Mouse (Mus musculus): ENCODE measurements at regions not wholly inside any gene's neighbourhood (a gene's known extent, or its start where the extent isn't known, plus 50 kb on each side); places are given as distances from the start of the nearest gene placed in this dataset.
A peak's percentile ranks its signal among the peaks of the same experiment; 100 is the strongest.

GRCm38 (mm10) chr7:138451321-138451720 is 53.8 kb upstream of the Tcerg1l start:
- H3K9me3 ChIP-seq (ENCODE audit: control insufficient read depth, low read depth, low read length), result no peaks in the 10 kb centered on the region
- H3K4me2 ChIP-seq (replicated peaks; ENCODE audit: low read depth, low read length), result no peak overlapping the region
- H3K27ac ChIP-seq (ENCODE audit: low read length), result no peak overlapping the region
- ATAC-seq (ENCODE audit: insufficient number of reproducible peaks, insufficient read depth, low FRiP score, low read depth), result peak; percentile 53; the same call in 1 of the 2 replicates
- H3K9ac ChIP-seq (replicated peaks; ENCODE audit: low read depth, low read length), result no peak overlapping the region
- no peaks in the 10 kb centered on the region for H3K36me3 ChIP-seq (ENCODE audit: control insufficient read depth, insufficient read depth, low read length)
- no peaks in the 10 kb centered on the region for H3K4me1 ChIP-seq (ENCODE audit: control insufficient read depth, insufficient read depth, low read length)
- H3K4me3 ChIP-seq (ENCODE audit: low read depth, low read length), result no peak overlapping the region
- no peaks in the 10 kb centered on the region for H3K27me3 ChIP-seq (ENCODE audit: control insufficient read depth, insufficient read depth, low read length)

- no peaks in the 10 kb centered on the region for H3K4me1 ChIP-seq (ENCODE audit: control insufficient read depth, insufficient read depth, low read length)
- H3K27me3 ChIP-seq (ENCODE audit: control insufficient read depth, insufficient read depth, low read length), result no peaks in the 10 kb centered on the region
- no peak overlapping the region for H3K4me3 ChIP-seq (ENCODE audit: low read depth, low read length)
- no peak for ATAC-seq (ENCODE audit: insufficient number of reproducible peaks, insufficient read depth, low FRiP score, low read depth)
- H3K4me2 ChIP-seq (replicated peaks; ENCODE audit: low read depth, low read length), result no peak overlapping the region
- no peaks in the 10 kb centered on the region for H3K36me3 ChIP-seq (ENCODE audit: control insufficient read depth, insufficient read depth, low read length)
- H3K9me3 ChIP-seq (ENCODE audit: control insufficient read depth, low read depth, low read length), result no peaks in the 10 kb centered on the region
- H3K27ac ChIP-seq (ENCODE audit: low read length), result no peak overlapping the region
- no peak overlapping the region for H3K9ac ChIP-seq (replicated peaks; ENCODE audit: low read depth, low read length)
- 91% methylated on average over 7 of the region's 7 CpGs for WGBS
Observed at GRCm38 (mm10) chr7:138448519-138448918, 51.0 kb upstream of the Tcerg1l start.
